Mouse (Mus musculus): ENCODE measurements around the gene Top2b. TPM values are rescaled to one million over a fixed set of nuclear protein-coding genes. Genes with fewer than 3 reads are reported as not detected.
A peak's percentile ranks its signal among the peaks of the same experiment; 100 is the strongest.

Gene Top2b
- polyA plus RNA-seq, 1 experiment from 2014 or later, result 36.9 TPM

- H3K4me3 ChIP-seq, result no peak overlapping the region
- no peak overlapping the region for H3K9ac ChIP-seq
Measured at GRCm38 (mm10) chr14:16431941-16432499, 67.0 kb downstream of the Top2b start.

DNA sequence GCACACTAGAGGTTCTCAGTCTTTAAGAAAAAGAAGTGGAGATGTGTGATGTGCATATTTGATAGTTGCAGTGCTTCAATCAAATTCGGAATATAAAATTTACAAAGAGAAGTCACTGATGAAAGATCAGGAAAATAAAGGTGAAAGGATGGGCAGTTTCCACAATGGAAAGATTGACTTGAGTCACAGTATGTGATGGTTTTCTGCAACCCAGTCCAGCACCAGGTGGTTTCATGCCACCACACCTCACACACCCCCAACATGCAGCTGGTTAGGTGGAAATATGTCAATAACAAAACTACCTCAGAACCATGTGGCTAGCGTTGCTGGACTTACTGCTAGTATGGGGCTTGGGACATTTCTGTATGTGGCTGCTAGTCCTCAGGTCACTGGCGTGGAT is 67.6 kb downstream of the Top2b start:
- Histone ChIP-seq H3K4me1 (no peaks in the 10 kb centered on the region), H3K36me3 (peaks cover 67% of the 10 kb centered on the region), H3K4me3 (no peak overlapping the region), H3K27me3 (replicated peaks) (no peaks in the 10 kb centered on the region), H3K9ac (no peak overlapping the region), H3K9me3 (replicated peaks) (no peaks in the 10 kb centered on the region), H3K27ac (no peak overlapping the region), H3K4me2 (no peak overlapping the region)
- WGBS (ENCODE audit: insufficient replicate concordance), result 80% methylated on average over 3 of the region's 3 CpGs
- 0 out of 2 replicates have a peak, but pooled peaks have one; percentile 13 for ATAC-seq

More at GRCm38 (mm10) chr14:16431941-16432499, 67.0 kb downstream of the Top2b start:
- Histone ChIP-seq H3K9me3 (replicated peaks) (no peaks in the 10 kb centered on the region), H3K36me3 (peaks cover 72% of the 10 kb centered on the region), H3K27me3 (replicated peaks) (no peaks in the 10 kb centered on the region), H3K4me1 (no peaks in the 10 kb centered on the region), H3K27ac (no peak overlapping the region), H3K4me2 (no peak overlapping the region)
- WGBS (ENCODE audit: insufficient replicate concordance), result 80% methylated on average over 4 of the region's 4 CpGs
- no peak for ATAC-seq

- Histone ChIP-seq H3K36me3 (peaks cover 66% of the 10 kb centered on the region), H3K9ac (no peak overlapping the region), H3K27ac (no peak overlapping the region), H3K4me3 (no peak overlapping the region), H3K4me1 (no peaks in the 10 kb centered on the region), H3K4me2 (no peak overlapping the region), H3K27me3 (replicated peaks) (no peaks in the 10 kb centered on the region), H3K9me3 (replicated peaks) (no peaks in the 10 kb centered on the region)
- ATAC-seq, result no peak
- WGBS (ENCODE audit: insufficient replicate concordance), result 87% methylated on average over 2 of the region's 2 CpGs
Measured at GRCm38 (mm10) chr14:16433206-16433605, 68.2 kb downstream of the Top2b start.

GRCm38 (mm10) chr14:16434396-16435171 is 69.6 kb downstream of the Top2b start:
- Histone ChIP-seq H3K4me2 (no peak overlapping the region), H3K36me3 (peaks cover 55% of the 10 kb centered on the region), H3K9me3 (replicated peaks) (no peaks in the 10 kb centered on the region), H3K9ac (no peak overlapping the region), H3K27me3 (replicated peaks) (no peaks in the 10 kb centered on the region), H3K27ac (no peak overlapping the region), H3K4me1 (no peaks in the 10 kb centered on the region), H3K4me3 (no peak overlapping the region)
- 82% methylated on average over 3 of the region's 3 CpGs for WGBS (ENCODE audit: insufficient replicate concordance)
- ATAC-seq, result no peak

- WGBS (ENCODE audit: insufficient replicate concordance), result 79% methylated on average over 4 of the region's 4 CpGs
- no peak overlapping the region for H3K4me2 ChIP-seq
- H3K27ac ChIP-seq, result no peak overlapping the region
- peaks cover 28% of the 10 kb centered on the region for H3K36me3 ChIP-seq
- H3K9me3 ChIP-seq (replicated peaks), result no peaks in the 10 kb centered on the region
- H3K4me3 ChIP-seq, result no peak overlapping the region
- no peaks in the 10 kb centered on the region for H3K27me3 ChIP-seq (replicated peaks)
- no peak overlapping the region for H3K9ac ChIP-seq
- no peaks in the 10 kb centered on the region for H3K4me1 ChIP-seq
- ATAC-seq, result no peak
Measured at GRCm38 (mm10) chr14:16437386-16437785, 72.4 kb downstream of the Top2b start.

DNA sequence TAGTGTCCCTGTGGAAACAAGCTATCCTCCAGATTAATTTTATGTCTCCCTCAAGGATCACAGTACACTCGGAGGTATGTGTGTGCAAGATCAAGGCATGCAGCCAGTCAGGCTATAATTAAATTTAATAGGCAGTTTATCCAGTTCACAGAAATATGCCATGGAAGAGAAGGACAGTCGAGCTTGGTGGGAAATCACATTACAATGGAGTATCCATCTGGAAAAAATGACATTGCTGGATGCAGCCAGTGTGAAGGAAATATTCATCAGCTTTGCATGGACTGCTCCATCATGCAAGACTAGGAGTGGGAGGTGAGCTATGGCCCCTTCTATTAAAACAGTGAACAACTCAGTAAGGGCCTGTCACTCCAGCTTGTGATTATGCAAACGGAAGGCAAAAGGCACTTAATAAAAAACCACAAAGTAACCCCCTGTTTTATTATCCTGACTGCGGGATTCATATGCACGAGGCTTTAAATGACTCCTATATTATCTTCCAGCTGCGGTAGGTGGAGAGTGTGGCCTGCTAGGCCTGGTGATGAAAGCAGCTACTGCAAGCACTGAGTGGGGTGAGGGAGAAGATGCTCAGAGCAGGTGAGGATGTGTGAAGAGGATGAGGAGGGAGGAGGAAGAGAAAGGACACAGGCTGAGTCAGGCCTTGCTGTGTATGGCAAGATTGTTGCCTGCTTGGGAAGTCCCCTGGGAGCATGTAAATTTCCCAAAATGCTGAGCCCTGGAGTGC is 74.6 kb downstream of the Top2b start:
- Histone ChIP-seq H3K4me3 (no peak overlapping the region), H3K4me2 (no peak overlapping the region), H3K9ac (no peak overlapping the region), H3K27me3 (replicated peaks) (no peaks in the 10 kb centered on the region), H3K9me3 (replicated peaks) (no peaks in the 10 kb centered on the region), H3K4me1 (no peaks in the 10 kb centered on the region), H3K27ac (no peak overlapping the region), H3K36me3 (peaks cover 14% of the 10 kb centered on the region)
- WGBS (ENCODE audit: insufficient replicate concordance), result 67% methylated on average over 6 of the region's 6 CpGs
- ATAC-seq, result no peak

DNA sequence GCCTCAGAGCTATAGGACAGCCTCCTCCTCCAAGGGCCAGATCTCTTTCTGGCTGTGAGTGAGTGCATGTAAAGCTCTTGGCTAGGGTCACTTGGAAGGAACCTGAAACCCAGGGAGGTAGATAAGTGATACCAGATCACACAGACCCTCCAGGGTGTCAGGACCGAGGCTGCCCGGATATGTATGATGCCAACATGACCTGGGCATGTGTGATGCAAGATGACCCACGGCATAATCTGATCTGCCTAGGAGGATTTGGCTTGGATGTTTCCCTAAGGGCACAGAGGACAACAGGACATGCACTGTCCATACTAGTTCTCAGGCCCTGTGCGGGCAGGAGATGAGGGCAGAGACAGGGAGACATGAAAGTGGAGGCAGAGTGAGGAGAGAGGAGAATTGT is 79.9 kb downstream of the Top2b start:
- no peaks in the 10 kb centered on the region for H3K27me3 ChIP-seq (replicated peaks)
- no peak overlapping the region for H3K9ac ChIP-seq
- WGBS (ENCODE audit: insufficient replicate concordance), result 73% methylated on average over 4 of the region's 4 CpGs
- H3K9me3 ChIP-seq (replicated peaks), result no peaks in the 10 kb centered on the region
- no peak overlapping the region for H3K4me3 ChIP-seq
- H3K27ac ChIP-seq, result no peak overlapping the region
- no peak for ATAC-seq
- no peaks in the 10 kb centered on the region for H3K36me3 ChIP-seq
- peaks cover 25% of the 10 kb centered on the region for H3K4me1 ChIP-seq
- no peak overlapping the region for H3K4me2 ChIP-seq

GRCm38 (mm10) chr14:16447587-16447986 is 82.6 kb downstream of the Top2b start:
- no peak overlapping the region for H3K27ac ChIP-seq
- peak; percentile 36; the same call in 1 of the 2 replicates for ATAC-seq
- no peaks in the 10 kb centered on the region for H3K9me3 ChIP-seq (replicated peaks)
- H3K36me3 ChIP-seq, result no peaks in the 10 kb centered on the region
- H3K4me3 ChIP-seq, result no peak overlapping the region
- H3K4me2 ChIP-seq, result no peak overlapping the region
- H3K4me1 ChIP-seq, result peaks cover 25% of the 10 kb centered on the region
- no peaks in the 10 kb centered on the region for H3K27me3 ChIP-seq (replicated peaks)
- H3K9ac ChIP-seq, result no peak overlapping the region
- WGBS (ENCODE audit: insufficient replicate concordance), result 31% methylated on average over 3 of the region's 3 CpGs

GRCm38 (mm10) chr14:16448269-16448987 is 83.4 kb downstream of the Top2b start:
- Histone ChIP-seq H3K9ac (0 out of 2 replicates have a peak overlapping the region, but pooled peaks have one; percentile 12), H3K27me3 (replicated peaks) (no peaks in the 10 kb centered on the region), H3K4me3 (no peak overlapping the region), H3K4me2 (peak overlapping the region; percentile 36), H3K9me3 (replicated peaks) (no peaks in the 10 kb centered on the region), H3K36me3 (no peaks in the 10 kb centered on the region), H3K27ac (no peak overlapping the region), H3K4me1 (peaks cover 25% of the 10 kb centered on the region)
- 50% methylated on average over 4 of the region's 4 CpGs for WGBS (ENCODE audit: insufficient replicate concordance)
- ATAC-seq, result peak; percentile 97

GRCm38 (mm10) chr14:16478606-16479323 is 113.8 kb downstream of the Top2b start:
- H3K27me3 ChIP-seq (replicated peaks), result no peaks in the 10 kb centered on the region
- no peaks in the 10 kb centered on the region for H3K4me1 ChIP-seq
- H3K4me2 ChIP-seq, result no peak overlapping the region
- no peak overlapping the region for H3K9ac ChIP-seq
- H3K27ac ChIP-seq, result no peak overlapping the region
- H3K9me3 ChIP-seq (replicated peaks), result no peaks in the 10 kb centered on the region
- no peak for ATAC-seq
- no peaks in the 10 kb centered on the region for H3K36me3 ChIP-seq
- 75% methylated on average over 1 of the region's 1 CpGs for WGBS (ENCODE audit: insufficient replicate concordance)
- no peak overlapping the region for H3K4me3 ChIP-seq

DNA sequence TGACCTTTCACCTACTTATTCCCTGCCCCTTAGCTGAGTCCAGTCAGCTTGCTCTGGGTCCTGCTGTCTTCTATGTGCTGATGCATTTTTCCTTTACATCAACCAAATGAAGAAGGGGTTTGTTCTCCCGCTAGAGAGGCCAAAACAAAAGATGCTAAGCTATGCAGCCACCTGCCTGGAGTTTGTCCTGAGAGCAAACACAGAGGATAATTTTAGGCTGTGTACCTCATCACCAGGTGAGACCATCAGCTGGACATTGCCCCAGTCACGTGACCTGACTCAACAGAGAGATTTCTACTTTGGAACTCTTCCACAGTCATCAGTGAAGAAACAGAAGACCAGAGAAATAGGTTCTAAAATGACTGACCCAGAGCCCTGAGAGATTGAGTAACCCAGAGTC is 114.5 kb downstream of the Top2b start:
- no peak for ATAC-seq
- no peak overlapping the region for H3K4me3 ChIP-seq
- no peaks in the 10 kb centered on the region for H3K27me3 ChIP-seq (replicated peaks)
- no peaks in the 10 kb centered on the region for H3K9me3 ChIP-seq (replicated peaks)
- no peaks in the 10 kb centered on the region for H3K36me3 ChIP-seq
- no peak overlapping the region for H3K27ac ChIP-seq
- H3K4me1 ChIP-seq, result no peaks in the 10 kb centered on the region
- H3K9ac ChIP-seq, result no peak overlapping the region
- 45% methylated on average over 2 of the region's 2 CpGs for WGBS (ENCODE audit: insufficient replicate concordance)
- H3K4me2 ChIP-seq, result no peak overlapping the region
